Mouse (Mus musculus) stomach, postnatal 0 days (tissue): ENCODE data around the gene Zbp1. TPM values are rescaled to one million over a fixed set of nuclear protein-coding genes. Genes with fewer than 3 reads are reported as not detected.

ENCODE experiments used
- ATAC-seq: fragments of 200-750 bp; cut with Nextera tagmentation; 2 replicates; pipeline ENCODE4 v1.8.0; 2017; ENCODE audit not compliant: low FRiP score, low TSS enrichment
- DNase-seq: peaks from one replicate; pipeline ENCODE4 v3.0.0-alpha.2; 2016; ENCODE audit warnings: low spot score
- H3K27ac ChIP-seq: fragments of 300-500 bp; sonication (generic); replicated peaks from 2 replicates; pipeline ENCODE4 v1.5.1; 2014; ENCODE audit warnings: mild to moderate bottlenecking, control low read depth
- H3K27me3 ChIP-seq: fragments of 300-500 bp; sonication (generic); 2 replicates; pipeline ENCODE4 v1.6.1; 2014; ENCODE audit warnings: low read length; ENCODE audit not compliant: control insufficient read depth, insufficient read depth
- H3K36me3 ChIP-seq: fragments of 300-500 bp; sonication (generic); 2 replicates; pipeline ENCODE4 v1.6.1; 2014; ENCODE audit warnings: low read length, mixed read lengths; ENCODE audit not compliant: control insufficient read depth, insufficient read depth
- H3K4me1 ChIP-seq: fragments of 300-500 bp; sonication (generic); replicated peaks from 2 replicates; pipeline ENCODE4 v1.6.1; 2014; ENCODE audit warnings: antibody characterized with exemption; ENCODE audit not compliant: control insufficient read depth, insufficient read depth
- H3K4me2 ChIP-seq: fragments of 300-500 bp; sonication (generic); replicated peaks from 2 replicates; pipeline ENCODE4 v1.6.1; 2014; ENCODE audit warnings: low read depth, mild to moderate bottlenecking, control low read depth, moderate library complexity
- H3K4me3 ChIP-seq: fragments of 300-500 bp; sonication (generic); 2 replicates; pipeline ENCODE4 v1.5.1; 2014; ENCODE audit warnings: low read depth, low read length, control low read depth
- H3K9ac ChIP-seq: fragments of 300-500 bp; sonication (generic); 2 replicates; pipeline ENCODE4 v1.6.1; 2014; ENCODE audit warnings: mild to moderate bottlenecking, low read length, control low read depth, mixed read lengths
- H3K9me3 ChIP-seq: fragments of 300-500 bp; sonication (generic); 2 replicates; pipeline ENCODE4 v1.6.1; 2016; ENCODE audit warnings: low read length; ENCODE audit not compliant: control insufficient read depth
- CTCF ChIP-seq: IDR thresholded peaks from 2 replicates; pipeline ENCODE4 v1.5.1; 2016; ENCODE audit warnings: antibody characterized with exemption, low read depth, mild to moderate bottlenecking, moderate library complexity
- EP300 ChIP-seq: optimal IDR thresholded peaks from 2 replicates; pipeline ENCODE3; 2016; ENCODE audit warnings: antibody characterized with exemption
- WGBS: fragments of 180-500 bp; shearing (Covaris S2); extraction: QIAGEN DNeasy Blood & Tissue Kit; methylation state at CpG from one replicate; pipeline ENCODE4 v1.1.7; 2014; 5-methylcytosine and 5-hydroxymethylcytosine counted together
- polyA plus RNA-seq: library from polyadenylated mRNA; unstranded; fragments of >200 nt; fragmentation: Nextera tagmentation; extraction: Ambion mirVana; gene quantifications from 2 replicates; pipeline ENCODE4 v1.2.1, GENCODE M21; 2015

Zbp1 gene
- polyA plus RNA-seq, 1 experiment from 2014 or later, result 5.0 TPM

- TF ChIP-seq CTCF (no peak), EP300 (no peak)
- peak overlapping the region; percentile 3 for H3K4me2 ChIP-seq
- peak overlapping the region; percentile 90 for H3K27ac ChIP-seq
- no peak overlapping the region for H3K4me3 ChIP-seq
- no peaks in the 10 kb centered on the region for H3K27me3 ChIP-seq
- H3K36me3 ChIP-seq, result no peaks in the 10 kb centered on the region
- ATAC-seq (no peak), DNase-seq (no peak)
- WGBS, result 33% methylated on average over 2 of the region's 2 CpGs
- H3K9me3 ChIP-seq, result no peaks in the 10 kb centered on the region
- H3K9ac ChIP-seq, result no peak overlapping the region
- peaks cover 16% of the 10 kb centered on the region; the same call in 1 of the 2 replicates for H3K4me1 ChIP-seq
Observed at GRCm38 (mm10) chr2:173173008-173173407, 45.7 kb downstream of the Zbp1 start.

GRCm38 (mm10) chr2:173172386-173172785 lies 46.3 kb downstream of the Zbp1 start:
- no peak overlapping the region for H3K4me2 ChIP-seq
- no peak overlapping the region for H3K4me3 ChIP-seq
- H3K27ac ChIP-seq, result peak overlapping the region; percentile 90
- WGBS, result 91% methylated on average over 1 of the region's 1 CpGs
- H3K9ac ChIP-seq, result no peak overlapping the region
- peak; percentile 11 for DNase-seq
- no peak for ATAC-seq
- H3K9me3 ChIP-seq, result no peaks in the 10 kb centered on the region
- peaks cover 16% of the 10 kb centered on the region; the same call in 1 of the 2 replicates for H3K4me1 ChIP-seq
- H3K27me3 ChIP-seq, result no peaks in the 10 kb centered on the region
- TF ChIP-seq CTCF, result no peak
- no peak for TF ChIP-seq EP300
- no peaks in the 10 kb centered on the region for H3K36me3 ChIP-seq

- H3K9ac ChIP-seq, result 0 out of 2 replicates have a peak overlapping the region, but pooled peaks have one; percentile 38
- H3K4me1 ChIP-seq, result peaks cover 16% of the 10 kb centered on the region; the same call in 1 of the 2 replicates
- no peak overlapping the region for H3K4me3 ChIP-seq
- TF ChIP-seq EP300 (no peak), CTCF (no peak)
- H3K27ac ChIP-seq, result peak overlapping the region; percentile 90; the same call in 1 of the 2 replicates
- H3K27me3 ChIP-seq, result no peaks in the 10 kb centered on the region
- ATAC-seq, result no peak
- peak overlapping the region; percentile 38 for H3K4me2 ChIP-seq
- no peaks in the 10 kb centered on the region for H3K9me3 ChIP-seq
- H3K36me3 ChIP-seq, result no peaks in the 10 kb centered on the region
- peak; percentile 14 for DNase-seq
- 42% methylated on average over 5 of the region's 5 CpGs for WGBS
Observed at GRCm38 (mm10) chr2:173171956-173172355, 46.8 kb downstream of the Zbp1 start.

GRCm38 (mm10) chr2:173171470-173171869 lies 47.3 kb downstream of the Zbp1 start:
- Histone ChIP-seq H3K36me3 (no peaks in the 10 kb centered on the region), H3K9ac (peak overlapping the region; percentile 38; the same call in 1 of the 2 replicates), H3K4me1 (peaks cover 16% of the 10 kb centered on the region; the same call in 1 of the 2 replicates), H3K4me2 (peak overlapping the region; percentile 38), H3K27me3 (no peaks in the 10 kb centered on the region), H3K9me3 (no peaks in the 10 kb centered on the region), H3K4me3 (no peak overlapping the region), H3K27ac (peak overlapping the region; percentile 90; the same call in 1 of the 2 replicates)
- DNase-seq, result peak; percentile 62
- 1% methylated on average over 30 of the region's 30 CpGs for WGBS
- ATAC-seq, result peak; percentile 51
- TF ChIP-seq CTCF (no peak), EP300 (no peak)

GRCm38 (mm10) chr2:173170715-173171114 lies 48.0 kb downstream of the Zbp1 start:
- H3K4me1 ChIP-seq, result peaks cover 16% of the 10 kb centered on the region; the same call in 1 of the 2 replicates
- H3K9me3 ChIP-seq, result no peaks in the 10 kb centered on the region
- no peaks in the 10 kb centered on the region for H3K36me3 ChIP-seq
- no peak overlapping the region for H3K4me2 ChIP-seq
- TF ChIP-seq EP300 (no peak), CTCF (peak; percentile 68)
- no peak for DNase-seq
- ATAC-seq, result no peak
- no peak overlapping the region for H3K9ac ChIP-seq
- no peak overlapping the region for H3K27ac ChIP-seq
- WGBS, result 55% methylated on average over 2 of the region's 2 CpGs
- no peak overlapping the region for H3K4me3 ChIP-seq
- no peaks in the 10 kb centered on the region for H3K27me3 ChIP-seq

GRCm38 (mm10) chr2:173170081-173170480 lies 48.6 kb downstream of the Zbp1 start:
- Histone ChIP-seq H3K4me1 (peaks cover 16% of the 10 kb centered on the region; the same call in 1 of the 2 replicates), H3K9me3 (no peaks in the 10 kb centered on the region), H3K36me3 (no peaks in the 10 kb centered on the region), H3K27me3 (no peaks in the 10 kb centered on the region), H3K4me2 (no peak overlapping the region), H3K27ac (no peak overlapping the region), H3K4me3 (no peak overlapping the region), H3K9ac (no peak overlapping the region)
- TF ChIP-seq EP300 (no peak), CTCF (no peak)
- ATAC-seq (no peak), DNase-seq (no peak)
- 56% methylated on average over 2 of the region's 2 CpGs for WGBS
